Mouse (Mus musculus) urinary bladder, adult 18-20 months (tissue): ENCODE results near the gene Tpsab1.

ENCODE experiments used
- DNase-seq, 2 experiments: peaks; one replicate each; pipeline ENCODE4 v3.0.0; 2022; ENCODE audit warnings: low spot score in 2 of 2, mixed read lengths in 2 of 2

Gene Tpsab1

GRCm38 (mm10) chr17:25345462-25345861, at the start of gene Tpsab1:
TSS of gene Tpsab1 (minus strand) at chr17:25345562.
- no peak for DNase-seq

GRCm38 (mm10) chr17:25394526-25394925, 49.2 kb upstream of the Tpsab1 start:
- DNase-seq, result no peak

GRCm38 (mm10) chr17:25374011-25374410, 28.6 kb upstream of the Tpsab1 start:
- no peak for DNase-seq

- no peak for DNase-seq
Measured at GRCm38 (mm10) chr17:25372491-25372890, 27.1 kb upstream of the Tpsab1 start.

- no peak for DNase-seq
Measured at GRCm38 (mm10) chr17:25368973-25369372, 23.6 kb upstream of the Tpsab1 start, which contains the start of gene Tpsg1. TSS of gene Tpsg1 (plus strand) at chr17:25369273.

- no peak for DNase-seq
Measured at GRCm38 (mm10) chr17:25366005-25366404, 20.6 kb upstream of the Tpsab1 start, which contains the start of gene Tpsb2. TSS of gene Tpsb2 (plus strand) at chr17:25366305.

GRCm38 (mm10) chr17:25363726-25364125, 18.4 kb upstream of the Tpsab1 start:
- peak in 1 of 2 experiments; percentile 32 for DNase-seq

GRCm38 (mm10) chr17:25361291-25361690, 15.9 kb upstream of the Tpsab1 start:
- DNase-seq, result no peak

GRCm38 (mm10) chr17:25341490-25341889, 3.9 kb downstream of the Tpsab1 start:
- DNase-seq, result no peak

GRCm38 (mm10) chr17:25340003-25340402, 5.4 kb downstream of the Tpsab1 start:
- DNase-seq, result no peak

GRCm38 (mm10) chr17:25338218-25338617, 7.1 kb downstream of the Tpsab1 start:
- DNase-seq, result no peak

- peak; percentile 7 to 27 for DNase-seq
Measured at GRCm38 (mm10) chr17:25333943-25334342, 11.4 kb downstream of the Tpsab1 start.

- no peak for DNase-seq
Measured at GRCm38 (mm10) chr17:25332321-25332720, 13.0 kb downstream of the Tpsab1 start.

- no peak for DNase-seq
Measured at GRCm38 (mm10) chr17:25322930-25323329, 22.4 kb downstream of the Tpsab1 start.

GRCm38 (mm10) chr17:25320819-25321218, 24.5 kb downstream of the Tpsab1 start:
- DNase-seq, result no peak

GRCm38 (mm10) chr17:25318354-25318753, 27.0 kb downstream of the Tpsab1 start, which contains the start of gene Prss29:
TSS of gene Prss29 (plus strand) at chr17:25318654.
- DNase-seq, result no peak

GRCm38 (mm10) chr17:25308346-25308745, 37.0 kb downstream of the Tpsab1 start, which contains the start of gene Prss28:
TSS of gene Prss28 (plus strand) at chr17:25308646.
- DNase-seq, result no peak

GRCm38 (mm10) chr17:25298094-25298493, 47.3 kb downstream of the Tpsab1 start, which contains the start of gene Prss34:
TSS of gene Prss34 (plus strand) at chr17:25298394.
- DNase-seq, result no peak

GRCm38 (mm10) chr17:25294111-25294510, 51.3 kb downstream of the Tpsab1 start:
- no peak for DNase-seq

GRCm38 (mm10) chr17:25293495-25293894, 51.9 kb downstream of the Tpsab1 start:
- DNase-seq, result no peak
